Comparison of ENCODE assay signal across 9 mouse cellular contexts in genomic region chr13:73718225-73718624, GRCm38 (mm10). TPM values are rescaled to one million over a fixed set of nuclear protein-coding genes. Genes with fewer than 3 reads are reported as not detected.
A peak's percentile ranks its signal among the peaks of the same experiment; 100 is the strongest.
DNase-seq lines count a peak whose midpoint lies in the region; ATAC-seq and TF ChIP-seq lines count a peak whose summit lies in the region.
"Had no signal": no experiment of that assay in that cellular context is flagged by ENCODE, and none has a peak within 500 bp of the region (broad histone marks: within the 10 kb centered on the region; RNA-seq: fewer than 3 reads in every experiment).

No protein-coding gene starts in this region.

- no peaks in the 10 kb centered on the region for H3K36me3 ChIP-seq in C2C12 (ENCODE audit: control insufficient read depth, insufficient read depth)
- H3K36me3 ChIP-seq in liver, embryonic 11.5 days (ENCODE audit: control insufficient read depth, insufficient read depth, low read length), result no peaks in the 10 kb centered on the region
- no peaks in the 10 kb centered on the region for H3K36me3 ChIP-seq in neural tube, embryonic 13.5 days
- H3K36me3 ChIP-seq in testis, adult 2 months (ENCODE audit: control insufficient read depth, insufficient read depth, low read length), result no peaks in the 10 kb centered on the region
- H3K36me3 ChIP-seq: embryonic facial prominence, embryonic 13.5 days had no signal

- DNase-seq in adrenal gland, adult 8-10 months, result peak; percentile 64
- peak; percentile 91 for DNase-seq in embryo, embryonic 11 days
- DNase-seq in heart, adult 8-10 months (ENCODE audit: low spot score), result peak; percentile 85
- DNase-seq in kidney, postnatal 14 days, result peak; percentile 89
- peak; percentile 59 for DNase-seq in liver, embryonic 11.5 days (ENCODE audit: low spot score)

- no peaks in the 10 kb centered on the region for H3K4me1 ChIP-seq in liver, embryonic 11.5 days (replicated peaks; ENCODE audit: control insufficient read depth, insufficient read depth, low read length)
- H3K4me1 ChIP-seq in neural tube, embryonic 13.5 days (replicated peaks), result no peaks in the 10 kb centered on the region
- H3K4me1 ChIP-seq in testis, adult 2 months (ENCODE audit: control insufficient read depth, insufficient read depth, low read length), result 0 out of 2 replicates have a peak, but pooled peaks cover 2% of the 10 kb centered on the region
- H3K4me1 ChIP-seq: embryonic facial prominence, embryonic 13.5 days had no signal

- TF ChIP-seq POLR2A in testis, adult 2 months (IDR thresholded peaks at IDR 0.05; ENCODE audit: control insufficient read depth, low read depth, low read length), result no peak

- H3K9ac ChIP-seq in liver, embryonic 11.5 days (ENCODE audit: low read depth, low read length), result no peak overlapping the region
- no peak overlapping the region for H3K9ac ChIP-seq in neural tube, embryonic 13.5 days
- H3K9ac ChIP-seq: embryonic facial prominence, embryonic 13.5 days had no signal

- no peak overlapping the region for H3K4me3 ChIP-seq in C2C12 (ENCODE audit: insufficient read depth, poor library complexity, severe bottlenecking)
- no peak overlapping the region for H3K4me3 ChIP-seq in liver, embryonic 11.5 days (ENCODE audit: low read depth, low read length)
- no peak overlapping the region for H3K4me3 ChIP-seq in neural tube, embryonic 13.5 days
- H3K4me3 ChIP-seq in testis, adult 2 months (ENCODE audit: control insufficient read depth, low read depth, low read length), result no peak overlapping the region
- H3K4me3 ChIP-seq: embryonic facial prominence, embryonic 13.5 days had no signal

- TF ChIP-seq CTCF in C2C12 (IDR thresholded peaks at IDR 0.05; ENCODE audit: control insufficient read depth, insufficient read depth, insufficient read length), result peak; percentile 28
- TF ChIP-seq CTCF in testis, adult 2 months (IDR thresholded peaks at IDR 0.05; ENCODE audit: control insufficient read depth, insufficient read depth, insufficient replicate concordance, low read depth, low read length), result peak; percentile 14; the same call in 1 of the 2 replicates

- no peaks in the 10 kb centered on the region for H3K27me3 ChIP-seq in C2C12 (ENCODE audit: control insufficient read depth, insufficient read depth, insufficient read length)
- no peaks in the 10 kb centered on the region for H3K27me3 ChIP-seq in liver, embryonic 11.5 days (replicated peaks; ENCODE audit: control insufficient read depth, insufficient read depth, low read length)
- no peaks in the 10 kb centered on the region for H3K27me3 ChIP-seq in neural tube, embryonic 13.5 days
- H3K27me3 ChIP-seq in testis, adult 2 months (ENCODE audit: control insufficient read depth, insufficient read depth, low read length), result no peaks in the 10 kb centered on the region

- no peak for ATAC-seq in liver, embryonic 11.5 days (replicated peaks; ENCODE audit: low FRiP score)
- ATAC-seq in neural tube, embryonic 13.5 days (ENCODE audit: low read depth), result 0 out of 2 replicates have a peak, but pooled peaks have one; percentile 32

- no peak overlapping the region for H3K4me2 ChIP-seq in liver, embryonic 11.5 days
- no peak overlapping the region for H3K4me2 ChIP-seq in neural tube, embryonic 13.5 days
- H3K4me2 ChIP-seq: embryonic facial prominence, embryonic 13.5 days had no signal

- no peaks in the 10 kb centered on the region for H3K79me2 ChIP-seq in C2C12 (ENCODE audit: control insufficient read depth, insufficient read depth)

- 5% methylated on average over 2 of the region's 2 CpGs for WGBS in liver, embryonic 11.5 days
- WGBS in neural tube, embryonic 13.5 days, result 6% methylated on average over 2 of the region's 2 CpGs

- no peak overlapping the region for H3K27ac ChIP-seq in liver, embryonic 11.5 days (ENCODE audit: low read depth, low read length)
- H3K27ac ChIP-seq in neural tube, embryonic 13.5 days (replicated peaks), result no peak overlapping the region
- H3K27ac ChIP-seq in testis, adult 2 months (ENCODE audit: control insufficient read depth, insufficient read depth, low read depth, low read length), result no peak overlapping the region
- H3K27ac ChIP-seq: embryonic facial prominence, embryonic 13.5 days had no signal

- H3ac ChIP-seq in C2C12 (ENCODE audit: control insufficient read depth, insufficient read length, low read depth), result no peak overlapping the region

- H3K79me3 ChIP-seq in C2C12 (ENCODE audit: low read depth), result no peaks in the 10 kb centered on the region

- H3K9me3 ChIP-seq in liver, embryonic 11.5 days (ENCODE audit: control insufficient read depth, low read length), result no peaks in the 10 kb centered on the region
- H3K9me3 ChIP-seq in neural tube, embryonic 13.5 days, result no peaks in the 10 kb centered on the region
- H3K9me3 ChIP-seq: embryonic facial prominence, embryonic 13.5 days had no signal

TF ChIP-seq in C2C12, 6 proteins besides CTCF, POLR2A, EP300 and RAD21:
- no peak for TF ChIP-seq MYOG (IDR thresholded peaks at IDR 0.05; ENCODE audit: control insufficient read depth, extremely low read depth, insufficient read length)
- TF ChIP-seq MYOD1 (IDR thresholded peaks at IDR 0.05; ENCODE audit: control insufficient read depth, insufficient read length, low read depth), result no peak
- TF ChIP-seq MAX (IDR thresholded peaks at IDR 0.05), result no peak
- no peak for TF ChIP-seq CEBPB (IDR thresholded peaks at IDR 0.05; ENCODE audit: low read depth)
- TF ChIP-seq USF1 (IDR thresholded peaks at IDR 0.05; ENCODE audit: low read depth), result no peak

RNA-seq across cellular contexts. Expression of gene Slc6a19, which starts 13.6 kb away (rescaled TPM):
- not detected for polyA plus RNA-seq in C2C12 (2012; fragmentation: generic; extraction: Trizol)
- under 1 TPM in 3 of 4 experiments, not detected in 1; 0.09 to 0.70 (median 0.35) TPM for total RNA-seq in adrenal gland, adult 8-10 months (2022)
- not detected for total RNA-seq in heart, adult 8-10 months (2022)
- polyA plus RNA-seq in liver, embryonic 11.5 days (2014; fragmentation: Nextera tagmentation; extraction: Ambion mirVana), result 0.47 and 0.84 TPM in 2 replicates
- polyA plus RNA-seq in neural tube, embryonic 13.5 days (2015; fragmentation: Nextera tagmentation; extraction: Ambion mirVana), result 0.56 and 0.72 TPM in 2 replicates
- polyA plus RNA-seq in testis, adult 2 months (2012; rRNA removed), result 0.12 and 0.23 TPM in 2 replicates
- polyA plus RNA-seq: embryonic facial prominence, embryonic 13.5 days had no signal

RNA-seq across cellular contexts. Expression of gene Slc12a7, which starts 14.7 kb away (rescaled TPM):
- polyA plus RNA-seq in C2C12 (2012; fragmentation: generic; extraction: Trizol), result 28.7 TPM
- 10 to 100 TPM; 42.4 to 95.1 (median 62.1) TPM for total RNA-seq in adrenal gland, adult 8-10 months (2022)
- total RNA-seq in heart, adult 8-10 months (2022), result 100 to 1,000 TPM; 207 to 245 (median 212) TPM
- 20.4 and 21.0 TPM in 2 replicates for polyA plus RNA-seq in liver, embryonic 11.5 days (2014; fragmentation: Nextera tagmentation; extraction: Ambion mirVana)
- polyA plus RNA-seq in neural tube, embryonic 13.5 days (2015; fragmentation: Nextera tagmentation; extraction: Ambion mirVana), result 13.4 and 13.6 TPM in 2 replicates
- polyA plus RNA-seq in testis, adult 2 months (2012; rRNA removed), result 16.5 and 21.2 TPM in 2 replicates

RNA-seq across cellular contexts. Expression of gene Slc6a18, which starts 40.4 kb away (rescaled TPM):
- polyA plus RNA-seq in C2C12 (2012; fragmentation: generic; extraction: Trizol), result not detected
- not detected for total RNA-seq in adrenal gland, adult 8-10 months (2022)
- not detected for total RNA-seq in heart, adult 8-10 months (2022)
- polyA plus RNA-seq in liver, embryonic 11.5 days (2014; fragmentation: Nextera tagmentation; extraction: Ambion mirVana), result not detected in 2 replicates
- not detected in 2 replicates for polyA plus RNA-seq in neural tube, embryonic 13.5 days (2015; fragmentation: Nextera tagmentation; extraction: Ambion mirVana)
- polyA plus RNA-seq in testis, adult 2 months (2012; rRNA removed), result 0.17 and 0.52 TPM in 2 replicates
- polyA plus RNA-seq: embryonic facial prominence, embryonic 13.5 days had no signal
